Mouse (Mus musculus): ENCODE measurements around the gene Srsf2.
A peak's percentile ranks its signal among the peaks of the same experiment; 100 is the strongest.
"Not testable (repeated sequence)": the region's sequence is repeated elsewhere in the genome, so short reads cannot be mapped to it uniquely, and the experiment has no call there.

The Srsf2 gene

GRCm38 (mm10) chr11:116852291-116852890, 503 bp downstream of the Srsf2 start, which contains the start of gene Mfsd11:
Mfsd11 (plus strand) TSS chr11:116852440.
- peak; percentile 85 for DNase-seq (ENCODE audit: low read depth)

- DNase-seq (ENCODE audit: low read depth) = peak; percentile 38
Measured at GRCm38 (mm10) chr11:116851576-116852290, 1.2 kb downstream of the Srsf2 start.

- DNase-seq (ENCODE audit: low read depth) = no peak
Measured at GRCm38 (mm10) chr11:116850833-116851477, 1.9 kb downstream of the Srsf2 start.

- no peak for DNase-seq (ENCODE audit: low read depth)
Measured at GRCm38 (mm10) chr11:116850085-116850484, 2.8 kb downstream of the Srsf2 start.

- DNase-seq (ENCODE audit: low read depth) = no peak
Measured at GRCm38 (mm10) chr11:116849587-116849986, 3.3 kb downstream of the Srsf2 start.

GRCm38 (mm10) chr11:116848877-116849178, 4.1 kb downstream of the Srsf2 start:
- DNase-seq (ENCODE audit: low read depth) = not testable (repeated sequence)

GRCm38 (mm10) chr11:116848086-116848876, 4.6 kb downstream of the Srsf2 start:
- no peak for DNase-seq (ENCODE audit: low read depth)

GRCm38 (mm10) chr11:116847187-116848085, 5.5 kb downstream of the Srsf2 start:
- no peak for DNase-seq (ENCODE audit: low read depth)

GRCm38 (mm10) chr11:116846593-116847181, 6.2 kb downstream of the Srsf2 start:
- DNase-seq (ENCODE audit: low read depth) = no peak

- DNase-seq (ENCODE audit: low read depth) = peak; percentile 99
Measured at GRCm38 (mm10) chr11:116843261-116844233, 9.3 kb downstream of the Srsf2 start, which contains the start of the genes Mettl23 and Jmjd6. Mettl23 (plus strand) TSS chr11:116843278. Jmjd6 (minus strand) TSS chr11:116843449.

- DNase-seq (ENCODE audit: low read depth) = peak; percentile 69
Measured at GRCm38 (mm10) chr11:116842531-116843260, 10.2 kb downstream of the Srsf2 start.

GRCm38 (mm10) chr11:116840748-116841147, 12.1 kb downstream of the Srsf2 start:
- DNase-seq (ENCODE audit: low read depth) = no peak

GRCm38 (mm10) chr11:116839601-116840000, 13.3 kb downstream of the Srsf2 start:
- no peak for DNase-seq (ENCODE audit: low read depth)

GRCm38 (mm10) chr11:116838936-116839335, 14.0 kb downstream of the Srsf2 start:
- DNase-seq (ENCODE audit: low read depth) = no peak

GRCm38 (mm10) chr11:116837441-116837840, 15.5 kb downstream of the Srsf2 start:
- DNase-seq (ENCODE audit: low read depth) = no peak

- DNase-seq (ENCODE audit: low read depth) = no peak
Measured at GRCm38 (mm10) chr11:116836283-116836682, 16.6 kb downstream of the Srsf2 start.

GRCm38 (mm10) chr11:116834954-116835353, 17.9 kb downstream of the Srsf2 start:
- DNase-seq (ENCODE audit: low read depth) = no peak

GRCm38 (mm10) chr11:116832172-116832685, 20.7 kb downstream of the Srsf2 start:
- DNase-seq (ENCODE audit: low read depth) = no peak

Data from NIH3T3 (cell line).